ENCODE assay signal across 9 mouse cellular contexts in genomic region chr2:25468962-25469915, GRCm38 (mm10). TPM values are rescaled to one million over a fixed set of nuclear protein-coding genes. Genes with fewer than 3 reads are reported as not detected.
A peak's percentile ranks its signal among the peaks of the same experiment; 100 is the strongest.
DNase-seq lines count a peak whose midpoint lies in the region; ATAC-seq lines count a peak whose summit lies in the region.
"Had no signal": no experiment of that assay in that cellular context is flagged by ENCODE, and none has a peak within 500 bp of the region (broad histone marks: within the 10 kb centered on the region; RNA-seq: fewer than 3 reads in every experiment).

No protein-coding gene starts in this region.

- H3K27me3 ChIP-seq in neural tube, embryonic 13.5 days: no peaks in the 10 kb centered on the region

- H3K4me3 ChIP-seq in neural tube, embryonic 13.5 days: no peak overlapping the region

- peaks cover 16% of the 10 kb centered on the region for H3K4me1 ChIP-seq in neural tube, embryonic 13.5 days (replicated peaks)

- WGBS in neural tube, embryonic 13.5 days: 65% methylated on average over 10 of the region's 10 CpGs

- no peak overlapping the region for H3K4me2 ChIP-seq in neural tube, embryonic 13.5 days

- peak overlapping the region; percentile 74 for H3K27ac ChIP-seq in neural tube, embryonic 13.5 days (replicated peaks)

- DNase-seq in adrenal gland, adult (ENCODE audit: inconsistent age in 2 of 2, low spot score in 1 of 2): peak; percentile 37 to 52
- DNase-seq in adrenal gland, adult 2 months: no peak
- DNase-seq in right cerebral cortex, adult 18-20 months: peak; percentile 70
- DNase-seq in right cerebral cortex, postnatal 25 days: no peak
- DNase-seq in kidney, adult 9 months: peak; percentile 50
- DNase-seq in c-Kit-positive CD71-positive TER-119-positive erythroid progenitor cells, embryonic 14.5 days (ENCODE audit: low spot score): no peak
- DNase-seq in spleen, adult 12 weeks (ENCODE audit: low spot score): no peak

- H3K36me3 ChIP-seq in neural tube, embryonic 13.5 days: no peaks in the 10 kb centered on the region

- H3K9me3 ChIP-seq in neural tube, embryonic 13.5 days: no peaks in the 10 kb centered on the region

- H3K9ac ChIP-seq in neural tube, embryonic 13.5 days: no peak overlapping the region

- ATAC-seq in neural tube, embryonic 13.5 days (ENCODE audit: low read depth): peak; percentile 68

RNA-seq across cellular contexts. Expression of gene Ptgds, which starts 0.6 kb away (rescaled TPM):
- total RNA-seq in adrenal gland, adult 2 months (2021): 1 to 10 TPM; 2.5 to 2.7 TPM
- 4.9 and 5.6 TPM in 2 replicates for polyA plus RNA-seq in adrenal gland, adult 2 months (2012; rRNA removed)
- polyA plus RNA-seq in neural tube, embryonic 13.5 days (2015; fragmentation: Nextera tagmentation; extraction: Ambion mirVana): 19.7 and 19.9 TPM in 2 replicates

RNA-seq across cellular contexts. Expression of gene Paxx, which starts 8.3 kb away (rescaled TPM):
- 10 to 100 TPM; 33.3 to 35.2 TPM for total RNA-seq in adrenal gland, adult 2 months (2021)
- polyA plus RNA-seq in adrenal gland, adult 2 months (2012; rRNA removed): 85.9 and 124 TPM in 2 replicates
- 85.1 and 97.1 TPM in 2 replicates for polyA plus RNA-seq in neural tube, embryonic 13.5 days (2015; fragmentation: Nextera tagmentation; extraction: Ambion mirVana)

RNA-seq across cellular contexts. Expression of gene Clic3, which starts 12.6 kb away (rescaled TPM):
- total RNA-seq in adrenal gland, adult 2 months (2021): under 1 TPM in 1 of 2 experiments, not detected in 1; 0.66 TPM
- 1.6 and 3.4 TPM in 2 replicates for polyA plus RNA-seq in adrenal gland, adult 2 months (2012; rRNA removed)
- polyA plus RNA-seq in neural tube, embryonic 13.5 days (2015; fragmentation: Nextera tagmentation; extraction: Ambion mirVana): 2.8 and 3.2 TPM in 2 replicates

RNA-seq across cellular contexts. Expression of gene Lcn12, which starts 24.5 kb away (rescaled TPM):
- not detected for total RNA-seq in adrenal gland, adult 2 months (2021)
- not detected in 2 replicates for polyA plus RNA-seq in adrenal gland, adult 2 months (2012; rRNA removed)
- not detected in 2 replicates for polyA plus RNA-seq in neural tube, embryonic 13.5 days (2015; fragmentation: Nextera tagmentation; extraction: Ambion mirVana)
- total RNA-seq: left cerebral cortex, adult 8-10 months had no signal

RNA-seq across cellular contexts. Expression of gene Fbxw5, which starts 31.3 kb away (rescaled TPM):
- 10 to 100 TPM; 83.9 to 89.5 TPM for total RNA-seq in adrenal gland, adult 2 months (2021)
- polyA plus RNA-seq in adrenal gland, adult 2 months (2012; rRNA removed): 34.4 and 64.3 TPM in 2 replicates
- polyA plus RNA-seq in neural tube, embryonic 13.5 days (2015; fragmentation: Nextera tagmentation; extraction: Ambion mirVana): 124 and 129 TPM in 2 replicates

Comparison
In these comparisons a context has a peak if more than half of its experiments do, and no peak if none do; other contexts are left out.
1. DNase-seq: peak in adrenal gland, adult (2 of 2), right cerebral cortex, adult 18-20 months (single experiment) and kidney, adult 9 months (single experiment); none in adrenal gland, adult 2 months (single experiment), right cerebral cortex, postnatal 25 days (single experiment), c-Kit-positive CD71-positive TER-119-positive erythroid progenitor cells, embryonic 14.5 days (single experiment) and spleen, adult 12 weeks (single experiment).